Mouse (Mus musculus): ENCODE results near the gene Nhlh1.

- TF ChIP-seq CTCF (conservative IDR thresholded peaks at IDR 0.05; ENCODE audit: low read length) (no peak), POU5F1 (IDR thresholded peaks at IDR 0.05; ENCODE audit: borderline replicate concordance, low read length) (no peak), NANOG (IDR thresholded peaks at IDR 0.05; ENCODE audit: borderline replicate concordance, low read length) (no peak)
These were observed 47.7 kb upstream of the Nhlh1 start for GRCm38 (mm10) chr1:172105101-172105500.

Data from E14TG2a.4 (cell line).